Mouse (Mus musculus): Measurements from ENCODE around the gene Fstl5.

Gene Fstl5

DNA sequence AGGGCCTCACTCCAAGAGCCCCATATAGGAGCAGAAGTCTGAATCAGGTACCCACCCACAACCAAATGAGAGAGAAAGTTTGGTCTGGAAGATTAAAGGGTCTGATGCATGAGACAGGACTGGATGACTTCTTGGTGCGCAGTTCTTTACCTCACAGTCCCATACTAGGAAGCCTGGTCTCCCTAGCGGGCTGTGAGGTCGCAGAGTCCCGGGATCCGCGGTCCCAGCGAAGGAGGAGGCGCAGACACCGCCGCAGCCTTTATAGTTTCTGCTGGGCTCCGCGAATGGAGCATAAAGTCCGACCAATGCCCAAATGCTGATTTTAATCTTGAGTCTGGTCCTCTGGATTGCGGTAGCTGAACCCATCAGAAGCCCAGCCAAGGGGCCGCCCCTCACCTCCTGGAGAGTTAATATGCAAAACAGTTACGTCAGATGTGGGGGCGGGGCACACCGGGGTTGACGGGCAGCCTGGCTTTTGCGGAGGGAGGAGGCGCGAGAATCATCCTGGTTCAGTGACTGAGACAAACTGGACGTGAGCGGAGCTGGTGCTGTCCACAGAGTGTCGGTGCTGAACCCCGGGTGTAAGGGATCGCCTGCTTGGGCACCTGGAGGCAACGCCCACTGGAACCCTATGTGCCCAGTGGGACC lies at the start of gene Fstl5:
Fstl5 (plus strand) TSS at position 211 of the 648 bp plus-strand sequence.
- peak; percentile 72 for DNase-seq (ENCODE audit: low read depth, low spot score)

GRCm38 (mm10) chr3:76025523-76025922 lies 48.5 kb upstream of the Fstl5 start:
- no peak for DNase-seq (ENCODE audit: low read depth, low spot score)

DNA sequence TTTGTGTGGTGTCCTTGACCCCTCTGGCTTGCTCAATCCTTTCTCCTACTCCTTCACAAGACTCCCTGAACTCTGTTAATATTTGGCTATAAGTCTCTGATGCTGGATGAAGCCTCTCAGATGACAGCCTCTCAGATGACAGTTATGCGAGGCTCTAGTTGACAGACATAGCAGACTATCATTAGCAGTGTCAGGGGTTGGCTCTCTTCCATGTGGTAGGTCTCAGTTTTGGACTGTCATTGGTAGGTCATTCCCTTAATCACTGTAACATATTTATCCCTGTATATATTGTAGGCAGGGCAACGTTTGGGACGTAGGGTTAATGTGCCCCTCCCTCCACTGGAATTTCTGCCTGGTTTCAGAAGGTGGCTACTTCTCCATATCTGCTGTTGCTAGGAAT lies 22.9 kb upstream of the Fstl5 start:
- no peak for DNase-seq (ENCODE audit: low read depth, low spot score)

- no peak for DNase-seq (ENCODE audit: low read depth, low spot score)
These were observed 12.1 kb upstream of the Fstl5 start for GRCm38 (mm10) chr3:76061996-76062395.

- DNase-seq (ENCODE audit: low read depth, low spot score): peak; percentile 79
These were observed 6.2 kb upstream of the Fstl5 start for GRCm38 (mm10) chr3:76067920-76068319.

- no peak for DNase-seq (ENCODE audit: low read depth, low spot score)
These were observed 1.2 kb upstream of the Fstl5 start for GRCm38 (mm10) chr3:76072826-76073225.

- DNase-seq (ENCODE audit: low read depth, low spot score): no peak
These were observed 66.4 kb downstream of the Fstl5 start for GRCm38 (mm10) chr3:76140445-76140844.

GRCm38 (mm10) chr3:76147846-76148245 lies 73.8 kb downstream of the Fstl5 start:
- DNase-seq (ENCODE audit: low read depth, low spot score): no peak

- DNase-seq (ENCODE audit: low read depth, low spot score): no peak
These were observed 164.8 kb downstream of the Fstl5 start for GRCm38 (mm10) chr3:76238834-76239233.

GRCm38 (mm10) chr3:76251385-76251784 lies 177.3 kb downstream of the Fstl5 start:
- no peak for DNase-seq (ENCODE audit: low read depth, low spot score)

DNA sequence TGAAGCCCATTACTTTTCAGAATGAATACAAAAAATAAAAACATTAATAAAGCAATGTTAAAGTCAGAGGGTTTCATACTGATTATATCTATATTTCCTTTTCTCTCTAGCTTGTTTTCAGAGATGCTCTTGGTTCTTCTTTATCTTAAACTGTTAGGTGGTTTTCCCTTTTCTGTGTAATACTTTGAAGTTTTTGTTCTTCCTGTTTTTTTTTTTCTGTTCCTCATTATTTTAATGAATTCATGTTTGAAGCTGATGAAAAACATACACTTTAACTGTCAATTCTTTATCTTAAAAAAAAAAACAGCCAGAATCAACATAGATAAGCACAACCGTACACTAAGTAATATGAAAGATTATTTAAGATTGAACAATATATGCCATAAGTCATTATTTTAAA lies 218.9 kb downstream of the Fstl5 start:
- DNase-seq (ENCODE audit: low read depth, low spot score): no peak

GRCm38 (mm10) chr3:76294394-76294793 lies 220.3 kb downstream of the Fstl5 start:
- DNase-seq (ENCODE audit: low read depth, low spot score): no peak

DNA sequence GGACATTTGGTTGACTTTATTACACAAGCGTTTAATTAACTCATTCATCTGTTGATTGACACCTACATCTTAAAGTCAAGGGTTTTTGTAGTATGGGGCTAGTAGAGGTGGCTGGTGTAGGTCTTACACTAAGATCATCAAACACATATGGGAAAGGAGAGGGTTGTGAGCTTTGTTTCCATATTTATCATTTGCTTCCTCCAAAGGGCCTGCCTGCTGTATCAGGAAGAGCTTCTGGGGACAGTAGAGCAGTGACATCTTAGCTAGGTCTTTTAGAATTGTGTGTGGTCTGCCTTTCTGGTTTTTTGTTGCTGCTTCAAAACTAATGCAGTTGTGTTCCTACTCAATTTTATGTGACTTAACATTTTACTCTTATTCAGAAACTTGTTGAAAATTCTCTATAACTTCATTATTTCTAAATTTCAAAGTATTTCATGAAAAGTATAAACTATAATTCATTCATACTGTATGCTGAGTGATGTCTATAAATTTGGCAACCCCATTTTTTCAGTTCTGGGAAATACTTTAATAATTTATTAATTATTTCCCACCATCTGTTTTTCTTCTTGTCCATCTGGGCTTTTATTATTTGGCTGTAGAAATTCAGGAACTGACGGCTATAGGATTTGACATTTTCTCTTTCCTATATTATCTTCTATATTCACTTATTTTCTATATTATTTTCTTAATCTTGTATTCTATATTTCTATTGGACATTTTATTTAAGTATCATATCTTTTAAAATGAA lies 227.1 kb downstream of the Fstl5 start:
- DNase-seq (ENCODE audit: low read depth, low spot score): no peak

DNA sequence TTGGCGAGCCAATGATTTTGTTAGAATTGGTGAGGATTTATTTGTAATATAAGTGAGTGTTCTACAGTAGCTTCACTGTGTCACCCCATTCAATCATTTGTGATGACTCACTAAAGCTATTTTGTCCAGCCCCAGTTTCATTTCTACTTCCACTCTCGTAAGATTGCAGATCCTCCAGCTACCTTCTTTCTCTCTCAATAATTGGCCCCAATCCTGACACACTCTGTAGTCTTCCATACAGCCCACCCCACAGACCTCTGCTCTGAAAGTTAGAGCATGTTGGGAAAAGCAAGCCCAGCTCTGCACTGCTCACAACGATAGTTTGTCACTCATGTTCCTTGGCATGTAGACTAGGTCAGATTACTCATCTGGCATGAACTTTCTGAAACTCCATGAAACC lies 242.9 kb downstream of the Fstl5 start:
- DNase-seq (ENCODE audit: low read depth, low spot score): no peak

- DNase-seq (ENCODE audit: low read depth, low spot score): no peak
These were observed 245.5 kb downstream of the Fstl5 start for GRCm38 (mm10) chr3:76319531-76319930.

DNA sequence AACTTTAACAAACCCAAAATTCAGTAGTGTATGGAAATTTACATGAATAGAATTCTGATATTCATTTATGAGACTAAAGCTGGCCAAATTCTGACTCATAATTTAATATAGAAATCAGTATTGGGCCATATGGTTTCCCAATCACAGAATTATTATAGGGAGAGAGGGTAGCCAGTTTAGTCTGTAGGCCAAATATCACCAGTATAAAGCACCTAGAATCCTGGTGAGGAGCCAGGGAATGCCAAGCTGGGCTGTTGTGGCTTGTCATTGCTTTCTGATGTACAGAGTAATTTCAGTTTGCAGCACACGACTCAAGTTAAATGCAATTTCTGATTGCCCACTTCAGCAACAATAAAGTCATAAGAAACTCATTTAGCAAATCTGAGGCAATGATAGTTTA lies 248.4 kb downstream of the Fstl5 start:
- no peak for DNase-seq (ENCODE audit: low read depth, low spot score)

GRCm38 (mm10) chr3:76336922-76337321 lies 262.9 kb downstream of the Fstl5 start:
- DNase-seq (ENCODE audit: low read depth, low spot score): no peak

DNA sequence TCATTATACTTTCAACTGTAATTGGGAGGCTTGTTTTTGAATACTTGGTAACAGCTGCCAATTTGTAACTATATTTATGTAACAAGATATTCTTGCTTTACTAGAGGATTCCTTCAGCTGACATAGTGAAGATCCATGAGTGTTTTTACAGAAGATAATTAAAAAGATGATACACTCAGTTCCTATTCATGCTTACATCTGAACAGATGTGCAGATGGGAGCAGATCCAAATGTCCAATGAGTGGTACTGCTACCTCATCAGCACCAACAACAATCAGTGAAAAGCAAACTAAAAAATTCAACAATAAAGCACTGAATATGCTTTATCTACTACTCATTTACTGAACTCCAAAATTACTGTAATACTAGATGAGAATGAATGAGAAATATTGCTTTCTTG lies 292.9 kb downstream of the Fstl5 start:
- no peak for DNase-seq (ENCODE audit: low read depth, low spot score)

DNA sequence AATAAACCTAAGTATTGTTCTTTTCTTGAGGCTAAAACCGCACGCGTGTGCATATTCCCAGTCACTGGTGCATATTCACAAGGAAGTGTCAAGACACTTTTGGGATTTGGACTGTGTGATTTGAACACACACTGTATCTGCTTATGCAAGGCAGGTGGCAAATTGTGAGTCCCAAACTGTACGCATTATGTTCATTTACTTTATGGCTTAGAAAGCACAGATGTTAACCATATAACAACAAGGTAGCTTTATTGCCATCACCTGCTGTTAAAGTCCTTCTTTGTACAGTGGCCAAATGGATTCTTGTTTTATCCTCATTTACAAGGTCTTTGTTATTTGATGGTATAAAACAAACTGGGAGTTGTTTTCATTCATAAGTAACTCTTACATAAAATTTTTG lies 295.8 kb downstream of the Fstl5 start:
- DNase-seq (ENCODE audit: low read depth, low spot score): no peak

GRCm38 (mm10) chr3:76428775-76429372 lies 354.8 kb downstream of the Fstl5 start:
- DNase-seq (ENCODE audit: low read depth, low spot score): no peak

GRCm38 (mm10) chr3:76467229-76467874 lies 393.3 kb downstream of the Fstl5 start:
- no peak for DNase-seq (ENCODE audit: low read depth, low spot score)

DNA sequence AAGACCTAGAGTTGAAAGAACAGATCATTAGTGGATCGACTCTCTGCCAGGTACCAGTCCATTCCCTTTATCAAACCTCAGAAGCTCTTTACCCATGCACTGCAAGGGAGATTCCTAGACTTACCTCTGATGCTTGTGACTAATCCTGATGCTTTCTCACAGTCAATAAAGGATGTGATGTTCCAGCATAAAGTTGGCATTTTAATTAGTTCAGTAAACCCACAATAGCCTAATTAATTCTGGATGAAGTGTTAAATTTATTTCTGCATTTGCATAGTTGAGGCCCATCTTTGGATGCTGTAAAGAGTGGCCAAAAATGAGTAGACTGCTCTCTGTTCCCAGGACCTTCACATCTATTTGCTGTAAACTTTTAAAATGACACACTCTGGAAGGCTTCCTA lies 394.1 kb downstream of the Fstl5 start:
- no peak for DNase-seq (ENCODE audit: low read depth, low spot score)
